Mouse (Mus musculus) macrophage (primary cell): ENCODE data around the gene Olfr643. TPM values are rescaled to one million over a fixed set of nuclear protein-coding genes. Genes with fewer than 3 reads are reported as not detected.

ENCODE experiments used
- polyA plus RNA-seq: library from polyadenylated mRNA; stranded (reverse); fragments of 250-400 nt; gene quantifications from 3 replicates; pipeline ENCODE4 v1.2.4, GENCODE M21; 2018; ENCODE audit warnings: inconsistent platforms

Olfr643 gene
- polyA plus RNA-seq, 1 experiment from 2014 or later, result not detected

Other genes with a start within 250 kb of the Olfr643 start
- gene Olfr64, start 242.9 kb downstream of the Olfr643 start, polyA plus RNA-seq, result not detected in 3 replicates
- gene Olfr65, start 233.9 kb downstream of the Olfr643 start, polyA plus RNA-seq, result not detected in 3 replicates
- not detected in 3 replicates for gene Olfr631, start 208.6 kb downstream of the Olfr643 start, polyA plus RNA-seq
- not detected in 3 replicates for gene Olfr632, start 203.1 kb downstream of the Olfr643 start, polyA plus RNA-seq
- gene Olfr633, start 193.0 kb downstream of the Olfr643 start, polyA plus RNA-seq, result not detected in 3 replicates
- gene Olfr635, start 166.3 kb downstream of the Olfr643 start, polyA plus RNA-seq, result not detected in 3 replicates
- not detected in 3 replicates for gene Olfr638, start 138.7 kb downstream of the Olfr643 start, polyA plus RNA-seq
- gene Olfr639, start 120.1 kb downstream of the Olfr643 start, polyA plus RNA-seq, result not detected in 3 replicates
- not detected in 3 replicates for gene Olfr640, start 111.8 kb downstream of the Olfr643 start, polyA plus RNA-seq
- not detected in 3 replicates for gene Olfr641, start 102.0 kb downstream of the Olfr643 start, polyA plus RNA-seq
- not detected in 3 replicates for gene Olfr642, start 84.7 kb downstream of the Olfr643 start, polyA plus RNA-seq
- gene 4930516K23Rik, start 76.0 kb downstream of the Olfr643 start, polyA plus RNA-seq, result not detected in 3 replicates
- gene Olfr644, start 65.5 kb downstream of the Olfr643 start, polyA plus RNA-seq, result not detected in 3 replicates
- not detected in 3 replicates for gene Olfr645, start 51.9 kb downstream of the Olfr643 start, polyA plus RNA-seq
- gene Olfr646, start 32.5 kb downstream of the Olfr643 start, polyA plus RNA-seq, result not detected in 3 replicates
- gene Ubqln5, start 7.6 kb downstream of the Olfr643 start, polyA plus RNA-seq, result not detected in 3 replicates
- gene Ubqln3, start 5.9 kb upstream of the Olfr643 start, polyA plus RNA-seq, result not detected in 3 replicates
- not detected in 3 replicates for gene Ubqlnl, start 13.2 kb upstream of the Olfr643 start, polyA plus RNA-seq
- gene Olfm5, start 27.4 kb upstream of the Olfr643 start, polyA plus RNA-seq, result not detected in 3 replicates
- gene Olfr648, start 46.0 kb upstream of the Olfr643 start, polyA plus RNA-seq, result not detected in 3 replicates
- not detected in 3 replicates for gene Olfr649, start 58.6 kb upstream of the Olfr643 start, polyA plus RNA-seq
- 0.53 to 1.6 TPM (median 0.83 TPM) in 3 replicates for gene Trim6, start 81.4 kb upstream of the Olfr643 start, polyA plus RNA-seq
- gene Trim34a, start 107.1 kb upstream of the Olfr643 start, polyA plus RNA-seq, result 27.8 to 59.6 TPM (median 35.2 TPM) in 3 replicates
- 5.0 to 12.6 TPM (median 9.5 TPM) in 3 replicates for gene Trim5, start 150.7 kb upstream of the Olfr643 start, polyA plus RNA-seq
- 29.2 to 58.7 TPM (median 53.4 TPM) in 3 replicates for gene Trim12a, start 178.1 kb upstream of the Olfr643 start, polyA plus RNA-seq
- 0.25 to 0.33 TPM (median 0.26 TPM) in 3 replicates for gene Trim34b, start 192.1 kb upstream of the Olfr643 start, polyA plus RNA-seq
- gene Trim12c, start 216.0 kb upstream of the Olfr643 start, polyA plus RNA-seq, result 23.2 to 52.7 TPM (median 27.6 TPM) in 3 replicates
- gene Trim30b, start 232.5 kb upstream of the Olfr643 start, polyA plus RNA-seq, result 1.1 to 4.5 TPM (median 1.8 TPM) in 3 replicates